Mouse (Mus musculus): ENCODE measurements around the gene Sash1. TPM values are rescaled to one million over a fixed set of nuclear protein-coding genes. Genes with fewer than 3 reads are reported as not detected.

Gene Sash1
- total RNA-seq, 1 experiment from 2014 or later, result 6.9 TPM

DNA sequence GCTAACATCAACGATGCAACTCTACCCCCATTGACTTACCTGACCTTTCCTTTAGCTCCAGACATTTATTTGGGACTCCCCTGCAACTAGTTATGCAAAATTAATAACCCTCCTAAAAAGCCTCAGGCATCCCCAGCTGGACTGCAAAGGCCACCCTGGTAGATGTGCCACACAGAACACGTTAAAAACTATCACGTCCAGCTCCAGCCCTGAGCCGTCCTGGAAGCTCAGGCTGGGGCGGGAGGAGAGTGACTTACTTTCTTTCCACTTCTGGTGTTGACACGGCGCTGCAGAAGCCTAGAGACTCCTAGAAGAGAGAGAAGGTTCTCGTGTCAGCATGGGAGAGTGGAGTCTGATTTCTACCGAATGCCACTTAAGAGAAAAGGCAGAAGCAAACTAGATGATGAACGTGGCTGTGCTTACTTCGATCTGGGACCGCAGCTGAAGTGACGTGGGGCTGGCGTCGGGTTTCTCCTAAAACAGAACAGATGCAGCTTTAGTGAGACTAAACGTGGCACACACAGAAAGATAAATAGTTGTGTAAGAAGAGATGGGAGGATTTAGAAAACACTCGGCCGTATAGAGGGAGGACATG, 71.8 kb downstream of the Sash1 start:
- no peak for ATAC-seq (replicated peaks in 1 of 2; ENCODE audit: insufficient read depth in 1 of 2, low FRiP score in 2 of 2, low TSS enrichment in 1 of 2, low read depth in 1 of 2, poor library complexity in 2 of 2, severe bottlenecking in 2 of 2)

DNA sequence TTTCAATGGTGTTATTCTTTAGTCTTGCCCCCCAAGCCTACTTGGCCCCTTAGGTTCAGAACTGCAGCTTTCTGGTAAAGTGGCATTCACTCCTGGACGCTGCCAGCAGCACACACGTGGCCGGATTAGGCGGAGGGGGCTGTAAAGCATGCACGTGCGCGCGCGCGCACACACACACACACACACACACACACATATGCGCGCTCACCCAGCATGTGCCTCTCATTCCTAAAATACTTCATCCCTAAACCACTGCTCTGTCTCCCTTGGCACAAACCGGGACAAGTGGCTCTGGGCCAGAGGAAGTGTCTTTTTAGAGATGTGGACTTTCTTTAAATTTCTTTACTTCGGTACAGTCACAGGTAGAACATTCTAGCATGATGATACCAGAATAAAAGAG, 72.6 kb downstream of the Sash1 start:
- no peak for ATAC-seq (replicated peaks in 1 of 2; ENCODE audit: insufficient read depth in 1 of 2, low FRiP score in 2 of 2, low TSS enrichment in 1 of 2, low read depth in 1 of 2, poor library complexity in 2 of 2, severe bottlenecking in 2 of 2)

DNA sequence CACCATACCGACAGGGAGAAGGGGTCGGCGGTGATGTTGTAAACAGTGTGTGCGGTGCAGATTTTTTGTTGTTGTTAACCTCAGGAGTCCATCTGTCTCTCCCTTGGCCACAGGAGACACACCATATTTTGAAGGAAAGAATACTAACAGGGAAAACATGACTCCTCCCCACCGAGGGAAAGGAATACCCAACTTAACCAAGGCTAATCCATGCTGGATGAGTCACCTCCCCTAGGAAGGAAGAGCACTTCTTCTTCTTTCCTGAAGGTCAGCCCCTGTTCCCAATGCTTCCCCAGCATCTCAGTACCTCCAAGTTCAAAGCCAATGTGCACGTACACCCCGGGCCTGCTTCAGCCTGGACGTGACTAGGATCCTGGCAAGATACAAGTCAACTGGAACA, 73.1 kb downstream of the Sash1 start:
- ATAC-seq (replicated peaks in 1 of 2; ENCODE audit: insufficient read depth in 1 of 2, low FRiP score in 2 of 2, low TSS enrichment in 1 of 2, low read depth in 1 of 2, poor library complexity in 2 of 2, severe bottlenecking in 2 of 2), result no peak

- ATAC-seq (replicated peaks in 1 of 2; ENCODE audit: insufficient read depth in 1 of 2, low FRiP score in 2 of 2, low TSS enrichment in 1 of 2, low read depth in 1 of 2, poor library complexity in 2 of 2, severe bottlenecking in 2 of 2), result no peak
Measured at GRCm38 (mm10) chr10:8811261-8812039, 74.4 kb downstream of the Sash1 start.

GRCm38 (mm10) chr10:8810496-8810895, 75.4 kb downstream of the Sash1 start:
- ATAC-seq (replicated peaks in 1 of 2; ENCODE audit: insufficient read depth in 1 of 2, low FRiP score in 2 of 2, low TSS enrichment in 1 of 2, low read depth in 1 of 2, poor library complexity in 2 of 2, severe bottlenecking in 2 of 2), result no peak

DNA sequence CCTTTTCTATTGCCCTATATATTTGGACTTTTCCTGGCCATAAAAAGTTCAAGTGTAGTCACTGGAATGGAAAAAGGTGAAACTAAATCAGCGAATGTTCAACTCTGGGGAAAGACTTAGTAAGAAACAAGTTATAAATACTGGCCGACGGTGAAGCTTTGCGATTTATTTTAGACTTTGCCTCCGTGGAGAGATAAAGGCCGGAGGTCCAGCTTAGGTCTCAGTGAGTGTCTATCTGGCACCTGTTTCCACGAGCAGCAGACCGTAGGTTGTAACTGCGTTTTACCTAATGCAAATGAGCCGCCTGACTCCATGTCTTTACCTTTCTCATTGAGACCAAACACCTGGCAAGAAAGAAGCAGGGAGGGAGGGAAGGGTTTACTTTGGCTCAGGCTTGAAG, 77.5 kb downstream of the Sash1 start:
- ATAC-seq (replicated peaks in 1 of 2; ENCODE audit: insufficient read depth in 1 of 2, low FRiP score in 2 of 2, low TSS enrichment in 1 of 2, low read depth in 1 of 2, poor library complexity in 2 of 2, severe bottlenecking in 2 of 2), result no peak

DNA sequence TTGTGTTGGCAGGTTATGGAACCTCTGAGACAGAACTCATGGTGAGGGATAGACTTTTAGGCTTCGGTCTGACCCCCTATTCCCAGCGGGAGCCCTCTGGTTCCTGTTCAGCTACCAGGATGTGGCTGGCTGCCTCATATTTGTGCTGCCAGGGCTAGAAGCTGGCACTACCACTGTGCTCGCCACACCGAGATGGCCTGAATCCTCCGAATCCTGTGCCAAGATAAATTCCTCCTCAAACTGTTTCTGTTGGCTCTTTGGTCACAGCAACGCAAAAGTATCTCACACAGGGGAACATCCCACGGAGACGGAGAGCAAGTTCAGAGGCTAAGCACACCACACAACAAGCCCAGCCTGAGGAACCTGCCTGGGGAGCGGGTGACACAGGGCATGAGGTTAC, 78.3 kb downstream of the Sash1 start:
- ATAC-seq (replicated peaks in 1 of 2; ENCODE audit: insufficient read depth in 1 of 2, low FRiP score in 2 of 2, low TSS enrichment in 1 of 2, low read depth in 1 of 2, poor library complexity in 2 of 2, severe bottlenecking in 2 of 2), result no peak

- no peak for ATAC-seq (replicated peaks in 1 of 2; ENCODE audit: insufficient read depth in 1 of 2, low FRiP score in 2 of 2, low TSS enrichment in 1 of 2, low read depth in 1 of 2, poor library complexity in 2 of 2, severe bottlenecking in 2 of 2)
Measured at GRCm38 (mm10) chr10:8805402-8805801, 80.5 kb downstream of the Sash1 start.

- ATAC-seq (replicated peaks in 1 of 2; ENCODE audit: insufficient read depth in 1 of 2, low FRiP score in 2 of 2, low TSS enrichment in 1 of 2, low read depth in 1 of 2, poor library complexity in 2 of 2, severe bottlenecking in 2 of 2), result peak; percentile 64 to 71
Measured at GRCm38 (mm10) chr10:8804292-8804691, 81.6 kb downstream of the Sash1 start.

- ATAC-seq (replicated peaks in 1 of 2; ENCODE audit: insufficient read depth in 1 of 2, low FRiP score in 2 of 2, low TSS enrichment in 1 of 2, low read depth in 1 of 2, poor library complexity in 2 of 2, severe bottlenecking in 2 of 2), result no peak
Measured at GRCm38 (mm10) chr10:8801719-8802347, 84.0 kb downstream of the Sash1 start.

- no peak for ATAC-seq (replicated peaks in 1 of 2; ENCODE audit: insufficient read depth in 1 of 2, low FRiP score in 2 of 2, low TSS enrichment in 1 of 2, low read depth in 1 of 2, poor library complexity in 2 of 2, severe bottlenecking in 2 of 2)
Measured at GRCm38 (mm10) chr10:8801139-8801613, 84.7 kb downstream of the Sash1 start.

- no peak for ATAC-seq (replicated peaks in 1 of 2; ENCODE audit: insufficient read depth in 1 of 2, low FRiP score in 2 of 2, low TSS enrichment in 1 of 2, low read depth in 1 of 2, poor library complexity in 2 of 2, severe bottlenecking in 2 of 2)
Measured at GRCm38 (mm10) chr10:8797826-8798225, 88.0 kb downstream of the Sash1 start.

GRCm38 (mm10) chr10:8795336-8795735, 90.5 kb downstream of the Sash1 start:
- ATAC-seq (replicated peaks in 1 of 2; ENCODE audit: insufficient read depth in 1 of 2, low FRiP score in 2 of 2, low TSS enrichment in 1 of 2, low read depth in 1 of 2, poor library complexity in 2 of 2, severe bottlenecking in 2 of 2), result peak; percentile 85 to 86

DNA sequence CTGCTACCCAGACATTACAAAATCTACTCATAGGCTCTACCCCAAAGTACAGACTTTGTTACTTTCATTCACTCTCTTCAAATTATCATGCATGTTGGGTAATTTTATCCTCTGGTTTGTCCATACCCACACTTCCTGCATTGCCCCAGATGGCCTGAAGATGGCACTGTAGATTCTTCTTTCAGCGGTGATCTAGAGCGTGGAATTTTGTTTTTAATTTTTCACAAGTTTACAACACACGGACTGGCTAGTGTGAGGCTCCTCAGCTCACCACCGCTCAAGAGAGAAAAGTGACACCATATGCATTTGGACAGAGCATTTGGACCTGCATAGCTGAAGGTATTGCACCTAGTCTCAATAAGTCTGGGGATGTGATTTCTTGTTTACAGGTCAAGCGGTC, 93.5 kb downstream of the Sash1 start:
- peak in 1 of 2 experiments; percentile 51; a peak in 1 of 4 replicates for ATAC-seq (replicated peaks in 1 of 2; ENCODE audit: insufficient read depth in 1 of 2, low FRiP score in 2 of 2, low TSS enrichment in 1 of 2, low read depth in 1 of 2, poor library complexity in 2 of 2, severe bottlenecking in 2 of 2)

GRCm38 (mm10) chr10:8789096-8789495, 96.8 kb downstream of the Sash1 start:
- ATAC-seq (replicated peaks in 1 of 2; ENCODE audit: insufficient read depth in 1 of 2, low FRiP score in 2 of 2, low TSS enrichment in 1 of 2, low read depth in 1 of 2, poor library complexity in 2 of 2, severe bottlenecking in 2 of 2), result no peak

DNA sequence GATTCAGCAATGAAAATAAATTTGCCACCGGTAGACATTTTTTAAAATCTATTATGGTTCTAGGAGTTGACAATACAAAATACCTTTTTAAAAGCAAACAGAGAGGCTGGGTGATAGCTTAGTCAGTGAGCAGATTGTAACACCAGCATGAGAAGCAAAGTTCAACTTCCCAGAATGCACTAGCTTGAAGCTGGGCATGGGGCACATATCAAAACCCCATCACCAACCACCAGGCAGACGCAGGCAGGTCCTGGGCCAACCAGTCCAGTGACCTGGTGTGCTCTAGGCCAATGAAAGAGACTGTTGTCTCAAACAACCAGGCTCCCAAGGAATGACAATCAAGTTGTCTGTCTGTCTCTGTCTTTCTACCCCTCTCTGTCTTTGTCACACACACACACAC, 98.6 kb downstream of the Sash1 start:
- ATAC-seq (replicated peaks in 1 of 2; ENCODE audit: insufficient read depth in 1 of 2, low FRiP score in 2 of 2, low TSS enrichment in 1 of 2, low read depth in 1 of 2, poor library complexity in 2 of 2, severe bottlenecking in 2 of 2), result no peak

- ATAC-seq (replicated peaks in 1 of 2; ENCODE audit: insufficient read depth in 1 of 2, low FRiP score in 2 of 2, low TSS enrichment in 1 of 2, low read depth in 1 of 2, poor library complexity in 2 of 2, severe bottlenecking in 2 of 2), result no peak
Measured at GRCm38 (mm10) chr10:8785451-8786145, 100.3 kb downstream of the Sash1 start.

DNA sequence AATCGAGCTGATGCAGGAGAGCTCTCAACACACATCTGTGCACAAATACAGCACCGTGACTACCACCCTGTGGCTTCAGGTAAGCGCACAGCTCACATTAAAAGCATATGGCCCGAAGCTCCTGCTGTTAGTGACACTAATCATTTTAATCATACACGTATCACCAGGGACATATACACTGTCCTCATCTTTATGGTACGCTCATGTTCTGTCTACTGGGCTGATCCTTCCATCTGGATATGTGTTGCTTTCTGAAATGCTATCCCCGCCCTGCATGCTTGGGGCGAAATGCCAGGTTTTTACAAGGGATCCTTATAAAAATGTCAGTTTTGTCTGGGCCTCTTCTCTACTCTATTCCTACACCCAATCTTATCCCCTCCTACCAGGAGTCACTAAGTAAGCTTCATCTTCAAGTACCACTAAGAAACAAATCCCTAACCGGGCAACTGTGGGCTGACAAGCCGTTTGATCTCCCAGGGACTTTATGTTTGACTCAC, 103.9 kb downstream of the Sash1 start:
- ATAC-seq (replicated peaks in 1 of 2; ENCODE audit: insufficient read depth in 1 of 2, low FRiP score in 2 of 2, low TSS enrichment in 1 of 2, low read depth in 1 of 2, poor library complexity in 2 of 2, severe bottlenecking in 2 of 2), result no peak
